Mouse (Mus musculus) adrenal gland, postnatal 36 days (tissue): Measurements from ENCODE around the gene Krtap2-4. TPM values are rescaled to one million over a fixed set of nuclear protein-coding genes. Genes with fewer than 3 reads are reported as not detected.
"Not testable (repeated sequence)": the region's sequence is repeated elsewhere in the genome, so short reads cannot be mapped to it uniquely, and the experiment has no call there.

Experiments
- DNase-seq, 2 experiments: peaks; one replicate each; pipeline ENCODE4 v3.0.0; 2021; ENCODE audit warnings: mixed read lengths in 1 of 2
- long read RNA-seq, 2 experiments: library from polyadenylated mRNA; stranded (forward); transcript quantifications; one replicate each; pipeline ENCODE4 v2.0.0; 2021; ENCODE audit warnings: borderline sequencing depth in 2 of 2
- total RNA-seq, 2 experiments: library from RNA; stranded (reverse); gene quantifications; 2 replicates each; pipeline ENCODE4 v1.2.3; 2021

The Krtap2-4 gene
- total RNA-seq: not detected
- long read RNA-seq, experiment 1: 0 reads
- long read RNA-seq, experiment 2: 0 reads

GRCm38 (mm10) chr11:99614796-99615363 is at the start of gene Krtap2-4:
Gene Krtap2-4, minus strand, starts transcription at chr11:99614846.
- DNase-seq: no peak

- no peak for DNase-seq
Observed at GRCm38 (mm10) chr11:99662802-99663201, 48.2 kb upstream of the Krtap2-4 start.

- no peak for DNase-seq
Observed at GRCm38 (mm10) chr11:99659256-99659655, 44.6 kb upstream of the Krtap2-4 start.

- not testable (repeated sequence) for DNase-seq
Observed at GRCm38 (mm10) chr11:99658467-99659010, 43.9 kb upstream of the Krtap2-4 start, which contains the start of gene Gm11563. Gene Gm11563, minus strand, starts transcription at chr11:99658960.

GRCm38 (mm10) chr11:99657051-99657450 is 42.4 kb upstream of the Krtap2-4 start:
- no peak for DNase-seq

- DNase-seq: no peak
Observed at GRCm38 (mm10) chr11:99650136-99650535, 35.5 kb upstream of the Krtap2-4 start, which contains the start of gene Gm11555. Gene Gm11555, minus strand, starts transcription at chr11:99650236.

GRCm38 (mm10) chr11:99646444-99646843 is 31.8 kb upstream of the Krtap2-4 start:
- no peak for DNase-seq

GRCm38 (mm10) chr11:99644351-99644750 is 29.7 kb upstream of the Krtap2-4 start:
- DNase-seq: no peak

- not testable (repeated sequence) for DNase-seq
Observed at GRCm38 (mm10) chr11:99643635-99644139, 29.0 kb upstream of the Krtap2-4 start, which contains the start of gene Krtap4-7. Gene Krtap4-7, minus strand, starts transcription at chr11:99644089.

GRCm38 (mm10) chr11:99640926-99641325 is 26.3 kb upstream of the Krtap2-4 start:
- no peak for DNase-seq

GRCm38 (mm10) chr11:99637086-99637485 is 22.4 kb upstream of the Krtap2-4 start:
- no peak for DNase-seq

GRCm38 (mm10) chr11:99634653-99635134 is 20.0 kb upstream of the Krtap2-4 start, which contains the start of gene Krtap4-2:
Gene Krtap4-2, minus strand, starts transcription at chr11:99635084.
- DNase-seq: no peak

- DNase-seq: no peak
Observed at GRCm38 (mm10) chr11:99633293-99633692, 18.6 kb upstream of the Krtap2-4 start.

GRCm38 (mm10) chr11:99630890-99631289 is 16.2 kb upstream of the Krtap2-4 start:
- no peak for DNase-seq

GRCm38 (mm10) chr11:99628138-99628537 is 13.5 kb upstream of the Krtap2-4 start, which contains the start of gene Krtap4-1:
Gene Krtap4-1, minus strand, starts transcription at chr11:99628238.
- DNase-seq: no peak

GRCm38 (mm10) chr11:99620335-99620734 is 5.7 kb upstream of the Krtap2-4 start, which contains the start of gene Gm11562:
Gene Gm11562, minus strand, starts transcription at chr11:99620435.
- DNase-seq: no peak

- DNase-seq: not testable (repeated sequence)
Observed at GRCm38 (mm10) chr11:99610089-99610488, 4.6 kb downstream of the Krtap2-4 start, which contains the start of gene Gm11937. Gene Gm11937, minus strand, starts transcription at chr11:99610189.

GRCm38 (mm10) chr11:99609126-99609525 is 5.5 kb downstream of the Krtap2-4 start:
- no peak for DNase-seq

- DNase-seq: not testable (repeated sequence)
Observed at GRCm38 (mm10) chr11:99603208-99603607, 11.4 kb downstream of the Krtap2-4 start, which contains the start of gene Gm11938. Gene Gm11938, minus strand, starts transcription at chr11:99603308.

GRCm38 (mm10) chr11:99597742-99598141 is 16.9 kb downstream of the Krtap2-4 start, which contains the start of gene Krtap9-3:
Gene Krtap9-3, minus strand, starts transcription at chr11:99598105.
- not testable (repeated sequence) for DNase-seq

- no peak for DNase-seq
Observed at GRCm38 (mm10) chr11:99590981-99591380, 23.7 kb downstream of the Krtap2-4 start, which contains the start of gene Krtap1-3. Gene Krtap1-3, minus strand, starts transcription at chr11:99591339.

GRCm38 (mm10) chr11:99585096-99585495 is 29.6 kb downstream of the Krtap2-4 start:
- no peak for DNase-seq

- no peak for DNase-seq
Observed at GRCm38 (mm10) chr11:99583245-99583704, 31.4 kb downstream of the Krtap2-4 start, which contains the start of gene Krtap1-4. Gene Krtap1-4, minus strand, starts transcription at chr11:99583654.
